Mouse (Mus musculus) heart, postnatal 0 days (tissue): ENCODE data around the gene Mpl.

Experiments
- CTCF ChIP-seq: IDR thresholded peaks from 2 replicates; pipeline ENCODE4 v1.5.1; 2016; ENCODE audit warnings: antibody characterized with exemption, control low read depth, low read depth
- EP300 ChIP-seq: IDR thresholded peaks from 2 replicates; pipeline ENCODE4 v1.6.1; 2016; ENCODE audit warnings: antibody characterized with exemption, low read depth

DNA sequence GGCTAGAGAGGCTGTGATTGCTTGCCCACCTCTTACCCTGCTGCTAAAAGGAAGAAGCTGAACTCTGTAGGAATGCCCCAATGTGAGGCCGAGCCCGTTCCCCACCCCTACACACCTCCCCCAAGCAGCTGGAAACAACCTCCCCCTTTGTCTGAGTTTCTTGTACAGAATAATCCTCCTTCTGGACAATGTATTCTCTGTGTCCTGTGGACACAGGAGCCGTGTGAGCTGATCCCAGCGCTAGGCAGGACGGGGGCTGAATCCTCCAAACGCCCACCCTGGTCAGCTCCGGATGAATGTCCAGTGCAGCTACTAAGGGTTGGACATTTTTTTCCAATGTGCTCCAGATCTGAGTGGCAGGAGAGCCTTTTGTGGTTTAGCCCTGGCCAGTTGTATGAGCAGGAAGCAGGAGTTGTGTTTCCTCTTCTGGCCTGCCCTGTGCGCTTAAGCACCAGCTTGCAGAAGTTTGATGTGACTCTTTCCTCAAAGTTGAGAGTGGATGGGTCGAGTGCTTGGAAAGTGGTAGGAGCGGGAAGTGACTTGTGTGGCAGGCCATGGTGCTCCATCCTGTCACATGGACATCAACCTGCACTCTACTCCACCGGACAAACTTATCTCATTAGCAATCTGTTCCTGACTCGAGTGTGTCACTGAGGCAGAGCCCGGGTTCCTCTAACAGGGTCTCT, 40.1 kb downstream of the Mpl start:
- TF ChIP-seq CTCF (no peak), EP300 (no peak)
